ENCODE assay signal across 34 mouse cellular contexts in the genomic region with DNA sequence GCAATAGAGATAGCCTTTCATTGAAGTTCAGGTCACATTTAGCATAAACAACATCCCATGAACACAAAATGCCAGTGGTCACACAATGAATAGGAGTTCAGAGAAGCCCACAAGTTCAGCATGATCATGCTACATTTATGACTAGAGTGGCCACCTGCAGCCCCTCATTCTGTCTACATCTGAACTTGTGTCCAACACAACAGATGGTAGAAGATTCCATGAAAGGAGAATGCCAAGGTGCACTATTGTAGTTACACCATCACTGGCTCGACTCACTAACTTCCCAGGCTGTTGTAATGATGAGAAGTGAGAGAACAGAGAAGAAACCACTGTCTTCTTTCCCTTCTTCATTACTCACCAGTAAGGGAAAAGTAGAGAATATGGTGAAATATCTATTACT.
"Had no signal": no experiment of that assay in that cellular context is flagged by ENCODE, and none has a peak within 500 bp of the region (broad histone marks: within the 10 kb centered on the region; RNA-seq: fewer than 3 reads in every experiment).

No protein-coding gene starts in this region.

- H3K27me3 ChIP-seq: heart, embryonic 12.5 days; heart, embryonic 13.5 days; heart, embryonic 15.5 days; hindbrain, embryonic 12.5 days; hindbrain, embryonic 13.5 days; hindbrain, embryonic 15.5 days; intestine, embryonic 15.5 days; kidney, embryonic 15.5 days had no signal

- DNase-seq: heart, postnatal 10 days; heart, postnatal 14 days; heart, postnatal 36 days; heart, postnatal 4 days; kidney, adult 11 months; kidney, adult 18-20 months; kidney, adult 2 months; kidney, adult 8-10 months; kidney, adult 9 months; kidney, postnatal 10 days; kidney, postnatal 14 days; kidney, postnatal 25 days; kidney, postnatal 36 days; kidney, postnatal 4 days; layer of hippocampus, adult 9-11 months; layer of hippocampus, postnatal 36 days had no signal

- H3K36me3 ChIP-seq: heart, embryonic 12.5 days; heart, embryonic 13.5 days; heart, embryonic 15.5 days; hindbrain, embryonic 10.5 days; hindbrain, embryonic 12.5 days; hindbrain, embryonic 13.5 days; hindbrain, embryonic 15.5 days; intestine, embryonic 15.5 days; kidney, embryonic 15.5 days had no signal

- H3K9me3 ChIP-seq: heart, embryonic 12.5 days; heart, embryonic 13.5 days; heart, embryonic 15.5 days; hindbrain, embryonic 10.5 days; hindbrain, embryonic 12.5 days; hindbrain, embryonic 13.5 days; hindbrain, embryonic 15.5 days; intestine, embryonic 15.5 days; kidney, embryonic 15.5 days had no signal

- H3K27ac ChIP-seq: heart, embryonic 13.5 days; heart, embryonic 15.5 days; hindbrain, embryonic 10.5 days; hindbrain, embryonic 12.5 days; hindbrain, embryonic 13.5 days; hindbrain, embryonic 14.5 days; hindbrain, embryonic 15.5 days; hindbrain, postnatal 0 days; intestine, embryonic 15.5 days; kidney, embryonic 15.5 days; kidney, postnatal 0 days; layer of hippocampus, adult 2 months; left cerebral cortex, adult 2 months had no signal

- ATAC-seq: hindbrain, embryonic 16.5 days; hindbrain, postnatal 0 days; inflammation-experienced regulatory T-cells, adult 6 months; intestine, embryonic 15.5 days; intestine, embryonic 16.5 days; intestine, postnatal 0 days had no signal

- H3K9ac ChIP-seq: heart, embryonic 12.5 days; heart, embryonic 13.5 days; heart, embryonic 15.5 days; hindbrain, embryonic 12.5 days; hindbrain, embryonic 13.5 days; hindbrain, embryonic 14.5 days; hindbrain, embryonic 15.5 days; intestine, embryonic 15.5 days; kidney, embryonic 15.5 days had no signal

- H3K4me3 ChIP-seq: heart, embryonic 12.5 days; heart, embryonic 13.5 days; heart, embryonic 15.5 days; hindbrain, embryonic 10.5 days; hindbrain, embryonic 12.5 days; hindbrain, embryonic 13.5 days; hindbrain, embryonic 15.5 days; intestine, embryonic 15.5 days; kidney, embryonic 15.5 days; layer of hippocampus, adult 2 months; left cerebral cortex, adult 2 months had no signal

- H3K4me2 ChIP-seq: heart, embryonic 12.5 days; heart, embryonic 13.5 days; heart, embryonic 15.5 days; hindbrain, embryonic 12.5 days; hindbrain, embryonic 13.5 days; hindbrain, embryonic 14.5 days; hindbrain, embryonic 15.5 days; intestine, embryonic 15.5 days; kidney, embryonic 15.5 days had no signal

- H3K4me1 ChIP-seq: hindbrain, embryonic 12.5 days; hindbrain, embryonic 13.5 days; hindbrain, embryonic 15.5 days; intestine, embryonic 15.5 days had no signal
